Mouse (Mus musculus) adipocyte (in vitro differentiated cells): ENCODE results near the gene Cmas.

Experiments
- DNase-seq: peaks from one replicate; pipeline ENCODE4 v3.0.0-alpha.2; 2016; ENCODE audit warnings: low spot score

The Cmas gene

GRCm38 (mm10) chr6:142793468-142793867, 37.0 kb downstream of the Cmas start:
- no peak for DNase-seq

- DNase-seq: no peak
These were observed 38.6 kb downstream of the Cmas start for GRCm38 (mm10) chr6:142795087-142795486.

- DNase-seq: no peak
These were observed 39.4 kb downstream of the Cmas start for GRCm38 (mm10) chr6:142795655-142796441.

DNA sequence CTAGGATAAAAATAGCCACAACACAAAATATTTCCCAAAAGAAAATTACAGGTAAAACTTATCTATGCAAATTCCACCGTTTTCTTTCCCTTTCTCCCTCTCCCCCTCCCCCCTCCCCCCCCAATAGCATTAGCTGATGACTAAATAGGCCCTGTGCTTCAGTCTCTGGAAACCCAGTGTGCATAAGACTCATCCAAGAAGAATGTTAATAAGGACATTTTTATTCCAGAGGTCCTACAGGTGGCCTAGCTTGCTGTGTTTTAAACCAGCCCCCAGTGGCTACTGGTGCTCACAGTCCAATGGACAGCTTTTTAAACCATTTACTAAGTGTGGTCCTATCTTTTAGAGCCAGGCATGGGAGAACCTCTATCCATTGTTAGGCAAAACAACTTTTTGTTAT, 41.5 kb downstream of the Cmas start:
- DNase-seq: no peak

- no peak for DNase-seq
These were observed 42.4 kb downstream of the Cmas start for GRCm38 (mm10) chr6:142798837-142799236.

GRCm38 (mm10) chr6:142799704-142800374, 43.4 kb downstream of the Cmas start:
- DNase-seq: no peak

- DNase-seq: no peak
These were observed 45.2 kb downstream of the Cmas start for GRCm38 (mm10) chr6:142801687-142802086.

DNA sequence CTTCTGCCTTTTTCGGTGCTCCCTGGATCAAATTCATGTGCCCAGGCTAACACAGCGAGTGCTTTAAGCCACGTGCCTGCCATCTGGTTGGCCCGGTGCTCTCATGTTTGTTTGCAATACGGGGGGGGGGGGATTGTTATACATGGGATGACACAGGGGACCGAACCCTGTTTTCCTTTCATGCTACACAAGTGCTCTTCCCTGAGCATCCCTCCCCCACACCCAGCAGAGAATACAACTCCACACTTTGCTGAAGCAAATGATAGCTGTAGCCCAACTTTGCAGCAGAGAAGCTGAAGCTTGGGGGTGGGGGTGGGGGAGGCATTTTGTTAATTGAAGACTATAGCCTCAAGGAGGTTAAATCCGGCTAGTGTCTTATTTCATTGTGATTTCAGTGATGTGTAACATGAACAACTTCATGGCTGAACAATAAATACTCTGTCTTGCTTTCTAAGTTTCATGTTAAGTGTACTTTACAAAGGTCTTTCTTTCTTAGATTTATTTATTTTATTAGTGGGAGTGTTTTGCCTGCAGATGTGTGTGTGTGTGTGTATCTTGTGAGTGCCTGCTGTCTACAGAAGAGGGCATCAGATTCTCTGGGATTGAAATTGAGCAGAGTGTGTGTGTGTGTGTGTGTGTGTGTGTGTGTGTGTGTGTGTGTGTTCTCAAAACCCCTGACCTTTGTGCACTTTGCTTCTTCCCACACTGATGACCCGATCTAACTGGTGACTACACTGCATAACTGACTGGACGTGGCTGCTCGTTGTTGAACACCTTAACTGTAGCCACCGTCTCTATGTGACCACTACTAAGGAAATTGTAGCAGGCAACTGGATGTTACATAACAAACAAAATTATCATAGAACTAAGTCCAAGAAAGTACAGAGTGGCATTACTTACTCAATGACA, 46.4 kb downstream of the Cmas start:
- DNase-seq: no peak

- DNase-seq: no peak
These were observed 47.9 kb downstream of the Cmas start, which contains the start of gene Sult6b2 for GRCm38 (mm10) chr6:142804402-142804801. Gene Sult6b2, minus strand, starts transcription at chr6:142804502.

- DNase-seq: no peak
These were observed 49.8 kb downstream of the Cmas start for GRCm38 (mm10) chr6:142806326-142806725.

GRCm38 (mm10) chr6:142809373-142810098, 53.0 kb downstream of the Cmas start:
- no peak for DNase-seq

DNA sequence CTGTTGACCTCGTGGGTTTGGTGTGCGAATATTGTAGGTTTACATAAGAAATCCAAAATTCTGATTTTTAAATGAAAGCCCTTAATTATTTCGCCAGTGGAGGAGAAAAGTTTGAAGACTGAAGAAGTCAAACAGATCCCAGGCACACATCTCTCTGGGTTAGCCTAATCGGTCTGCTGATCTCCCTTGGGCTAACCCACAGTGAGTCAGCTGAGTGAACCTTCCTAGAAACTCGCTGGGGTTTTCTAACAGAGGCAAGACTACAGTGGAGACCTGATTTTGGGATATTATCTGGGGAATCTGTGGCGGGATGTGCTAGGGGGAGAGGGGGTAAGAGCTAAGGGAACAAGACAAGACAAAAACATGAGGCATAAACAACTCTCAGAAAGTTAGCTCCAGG, 53.8 kb downstream of the Cmas start:
- DNase-seq: no peak

DNA sequence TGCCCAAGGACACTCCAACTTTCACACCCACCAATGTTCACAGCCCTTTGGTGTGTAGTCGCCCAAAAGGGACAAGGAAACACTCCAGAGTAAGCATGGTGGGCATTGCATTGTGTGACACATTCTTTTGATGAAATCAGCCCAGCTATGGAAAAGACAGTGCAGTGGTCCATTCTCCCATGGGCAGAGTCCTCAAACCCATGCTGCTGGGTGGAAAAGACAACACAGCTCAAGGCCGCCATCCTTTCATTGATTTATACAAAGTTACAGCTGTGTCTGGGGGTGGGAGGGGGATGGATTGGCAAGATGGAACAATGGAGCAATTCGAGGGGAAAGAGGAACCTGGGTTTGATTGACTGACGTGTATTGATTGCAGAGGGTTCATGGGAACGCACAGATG, 56.5 kb downstream of the Cmas start:
- DNase-seq: no peak

GRCm38 (mm10) chr6:142814011-142814410, 57.5 kb downstream of the Cmas start:
- DNase-seq: no peak

DNA sequence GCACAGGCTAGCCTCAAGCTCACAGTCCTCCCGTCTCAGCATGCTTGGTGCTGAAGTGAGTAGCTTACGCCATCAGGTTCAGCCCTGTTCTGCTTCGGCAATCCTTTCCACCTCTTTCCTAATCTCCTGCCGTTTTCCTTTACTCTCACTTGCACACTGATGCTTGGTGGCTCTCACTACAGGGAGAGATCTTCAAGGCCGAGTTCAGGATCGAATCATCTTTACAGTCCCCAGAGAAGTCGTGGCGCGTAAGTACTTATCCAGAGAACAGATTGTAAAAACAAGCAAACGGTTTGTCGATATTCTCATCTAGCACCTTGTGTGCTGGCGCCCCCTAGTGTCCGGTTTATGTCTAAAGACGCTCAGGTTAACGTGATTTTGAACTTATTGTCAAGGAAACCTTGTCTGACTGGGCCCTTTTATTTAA, 58.0 kb downstream of the Cmas start:
- peak; percentile 88 for DNase-seq

DNA sequence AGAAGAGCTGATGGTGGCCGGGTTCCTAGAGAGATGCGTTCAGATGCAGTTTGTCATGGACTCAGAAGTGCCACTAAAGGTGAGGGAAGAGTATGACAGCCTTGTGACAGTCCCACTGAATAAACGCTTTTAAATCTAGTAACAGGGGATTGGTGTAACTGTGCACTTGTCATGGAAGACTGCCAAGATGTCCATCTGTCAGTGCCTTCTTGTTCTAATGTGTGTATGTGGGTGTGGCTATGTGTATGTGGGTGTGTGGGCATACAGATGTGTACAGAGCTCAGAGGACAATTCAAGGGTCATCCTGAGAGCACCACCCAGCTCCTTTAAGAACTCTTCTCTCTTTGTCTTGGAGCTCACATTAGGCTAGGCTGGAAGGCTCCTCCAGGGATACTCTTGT, 59.0 kb downstream of the Cmas start:
- DNase-seq: no peak

DNA sequence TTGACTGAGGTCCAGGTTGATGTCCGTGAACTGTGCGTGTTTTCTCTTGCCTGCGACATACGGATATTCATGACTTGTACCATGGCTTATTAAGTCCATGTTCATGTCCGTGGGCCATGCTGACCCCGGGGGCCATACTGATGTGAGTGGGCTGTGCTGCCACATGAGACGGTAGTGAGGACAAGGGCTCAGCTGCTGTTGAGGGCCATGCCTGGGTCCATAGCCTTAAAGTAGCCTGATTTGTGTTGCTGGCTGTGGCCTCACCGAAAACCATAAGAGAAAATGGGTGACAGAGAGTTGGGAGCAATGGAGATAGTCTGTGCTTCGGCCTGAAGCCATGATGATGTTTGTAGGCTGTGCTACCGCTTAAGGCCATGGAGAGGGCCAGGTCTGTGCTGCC, 61.8 kb downstream of the Cmas start:
- DNase-seq: no peak

- no peak for DNase-seq
These were observed 66.7 kb downstream of the Cmas start for GRCm38 (mm10) chr6:142823008-142823787.
